Mouse (Mus musculus): ENCODE measurements at regions not wholly inside any gene's neighbourhood (a gene's known extent, or its start where the extent isn't known, plus 50 kb on each side); places are given as distances from the start of the nearest gene placed in this dataset.

DNA sequence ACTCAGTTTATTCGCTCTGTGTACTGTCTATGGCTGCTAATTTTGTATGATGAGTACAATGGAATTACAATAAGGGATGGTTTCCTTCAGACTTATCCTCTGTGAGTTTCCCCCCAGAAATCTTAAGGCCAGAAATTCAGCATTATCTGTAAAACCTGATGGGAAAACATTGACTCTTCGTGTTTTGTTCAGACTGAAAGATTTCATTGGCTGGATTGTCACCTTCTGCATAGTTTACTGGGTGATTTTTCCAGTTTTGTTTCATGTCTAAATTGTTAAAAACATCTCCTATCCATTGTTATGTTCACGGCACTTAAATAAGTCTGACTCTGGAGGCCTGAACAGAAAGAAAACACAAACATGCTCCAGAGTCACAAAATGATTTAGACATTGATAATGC is 233.7 kb upstream of the Plscr5 start:
- Histone ChIP-seq H3K27ac (ENCODE audit: low read depth, low read length) (no peak overlapping the region), H3K9ac (replicated peaks; ENCODE audit: low read length, poor library complexity, severe bottlenecking) (no peak overlapping the region), H3K27me3 (ENCODE audit: insufficient read depth, low read length) (no peaks in the 10 kb centered on the region), H3K4me1 (ENCODE audit: insufficient read depth, low read length) (no peaks in the 10 kb centered on the region), H3K9me3 (ENCODE audit: low read length) (no peaks in the 10 kb centered on the region), H3K4me2 (ENCODE audit: low read depth, low read length, poor library complexity, severe bottlenecking) (no peak overlapping the region), H3K4me3 (ENCODE audit: low read depth, low read length) (no peak overlapping the region), H3K36me3 (ENCODE audit: insufficient read depth, low read length) (no peaks in the 10 kb centered on the region)
- no peak for DNase-seq (ENCODE audit: low spot score)
- TF ChIP-seq CTCF (IDR thresholded peaks at IDR 0.05), result no peak
- no peak for ATAC-seq (ENCODE audit: low FRiP score)
- 55% methylated on average over 3 of the region's 3 CpGs for WGBS

- 74% methylated on average over 3 of the region's 3 CpGs for WGBS
- Histone ChIP-seq H3K27me3 (ENCODE audit: insufficient read depth, low read length) (no peaks in the 10 kb centered on the region), H3K9ac (replicated peaks; ENCODE audit: low read length, poor library complexity, severe bottlenecking) (no peak overlapping the region), H3K4me3 (ENCODE audit: low read depth, low read length) (no peak overlapping the region), H3K4me2 (ENCODE audit: low read depth, low read length, poor library complexity, severe bottlenecking) (no peak overlapping the region), H3K4me1 (ENCODE audit: insufficient read depth, low read length) (no peaks in the 10 kb centered on the region), H3K27ac (ENCODE audit: low read depth, low read length) (no peak overlapping the region), H3K36me3 (ENCODE audit: insufficient read depth, low read length) (no peaks in the 10 kb centered on the region), H3K9me3 (ENCODE audit: low read length) (no peaks in the 10 kb centered on the region)
- no peak for TF ChIP-seq CTCF (IDR thresholded peaks at IDR 0.05)
- no peak for DNase-seq (ENCODE audit: low spot score)
- ATAC-seq (ENCODE audit: low FRiP score), result no peak
Observed at GRCm38 (mm10) chr9:91958421-91958820, 234.3 kb upstream of the Plscr5 start.

DNA sequence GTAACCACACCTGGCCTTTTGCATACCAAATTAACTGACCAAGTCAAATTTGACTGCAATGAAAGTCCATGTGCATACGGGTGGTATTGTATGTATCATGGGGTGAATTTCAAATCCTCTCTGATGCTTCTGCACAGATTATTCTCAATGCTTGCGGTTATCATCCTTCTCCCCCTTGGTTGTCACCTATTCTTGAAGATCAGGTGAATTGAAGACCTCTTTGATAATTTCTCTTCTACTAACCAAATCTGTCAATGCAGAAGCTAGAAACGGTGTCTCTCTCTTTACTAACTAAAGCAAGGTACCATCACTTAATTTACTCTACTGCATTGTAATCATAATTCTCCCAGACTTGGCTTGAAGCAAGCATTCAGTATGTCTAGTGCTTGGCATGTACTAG is 235.7 kb upstream of the Plscr5 start:
- H3K4me3 ChIP-seq (ENCODE audit: low read depth, low read length), result no peak overlapping the region
- DNase-seq (ENCODE audit: low spot score), result no peak
- no peak overlapping the region for H3K27ac ChIP-seq (ENCODE audit: low read depth, low read length)
- no peaks in the 10 kb centered on the region for H3K9me3 ChIP-seq (ENCODE audit: low read length)
- TF ChIP-seq CTCF (IDR thresholded peaks at IDR 0.05), result no peak
- H3K36me3 ChIP-seq (ENCODE audit: insufficient read depth, low read length), result no peaks in the 10 kb centered on the region
- 93% methylated on average over 3 of the region's 3 CpGs for WGBS
- H3K4me2 ChIP-seq (ENCODE audit: low read depth, low read length, poor library complexity, severe bottlenecking), result no peak overlapping the region
- H3K4me1 ChIP-seq (ENCODE audit: insufficient read depth, low read length), result no peaks in the 10 kb centered on the region
- no peak for ATAC-seq (ENCODE audit: low FRiP score)
- H3K9ac ChIP-seq (replicated peaks; ENCODE audit: low read length, poor library complexity, severe bottlenecking), result no peak overlapping the region
- H3K27me3 ChIP-seq (ENCODE audit: insufficient read depth, low read length), result no peaks in the 10 kb centered on the region

GRCm38 (mm10) chr9:91948746-91949145 is 244.0 kb upstream of the Plscr5 start:
- peak; percentile 78 for DNase-seq (ENCODE audit: low spot score)
- 60% methylated on average over 1 of the region's 1 CpGs for WGBS
- Histone ChIP-seq H3K9ac (replicated peaks; ENCODE audit: low read length, poor library complexity, severe bottlenecking) (no peak overlapping the region), H3K27me3 (ENCODE audit: insufficient read depth, low read length) (no peaks in the 10 kb centered on the region), H3K4me1 (ENCODE audit: insufficient read depth, low read length) (no peaks in the 10 kb centered on the region), H3K4me2 (ENCODE audit: low read depth, low read length, poor library complexity, severe bottlenecking) (no peak overlapping the region), H3K36me3 (ENCODE audit: insufficient read depth, low read length) (no peaks in the 10 kb centered on the region), H3K27ac (ENCODE audit: low read depth, low read length) (no peak overlapping the region), H3K9me3 (ENCODE audit: low read length) (no peaks in the 10 kb centered on the region), H3K4me3 (ENCODE audit: low read depth, low read length) (no peak overlapping the region)
- no peak for ATAC-seq (ENCODE audit: low FRiP score)
- no peak for TF ChIP-seq CTCF (IDR thresholded peaks at IDR 0.05)

DNA sequence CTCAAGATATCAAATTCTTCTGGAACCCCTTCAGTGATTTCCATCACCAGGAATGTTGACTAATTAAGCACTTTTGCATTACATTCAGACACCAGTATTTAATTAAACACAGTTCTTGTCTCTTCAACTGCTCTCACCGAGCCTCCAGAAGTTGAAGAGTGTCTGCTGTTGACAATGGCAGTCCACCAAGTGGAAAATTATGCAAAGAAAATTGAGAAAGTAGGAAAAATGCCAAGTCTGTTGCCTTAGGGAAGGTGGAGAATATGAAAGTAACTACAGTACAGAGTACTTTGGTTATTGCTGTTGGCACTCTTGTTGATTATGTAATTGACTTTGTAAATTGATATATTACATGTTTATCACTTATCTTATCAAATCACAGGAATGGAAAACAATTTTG is 250.7 kb upstream of the Plscr5 start:
- 39% methylated on average over 1 of the region's 1 CpGs for WGBS
- peak; percentile 41 for DNase-seq (ENCODE audit: low spot score)
- ATAC-seq (ENCODE audit: low FRiP score), result no peak

GRCm38 (mm10) chr9:91938729-91939128 is 254.0 kb upstream of the Plscr5 start:
- H3K4me2 ChIP-seq (ENCODE audit: low read depth, low read length, poor library complexity, severe bottlenecking), result no peak overlapping the region
- ATAC-seq (ENCODE audit: low FRiP score) (no peak), DNase-seq (ENCODE audit: low spot score) (peak; percentile 21)
- no peak overlapping the region for H3K4me3 ChIP-seq (ENCODE audit: low read depth, low read length)
- H3K9me3 ChIP-seq (ENCODE audit: low read length), result no peaks in the 10 kb centered on the region
- no peak for TF ChIP-seq CTCF (IDR thresholded peaks at IDR 0.05)
- H3K4me1 ChIP-seq (ENCODE audit: insufficient read depth, low read length), result no peaks in the 10 kb centered on the region
- WGBS, result 65% methylated on average over 4 of the region's 4 CpGs
- no peak overlapping the region for H3K9ac ChIP-seq (replicated peaks; ENCODE audit: low read length, poor library complexity, severe bottlenecking)
- no peak overlapping the region for H3K27ac ChIP-seq (ENCODE audit: low read depth, low read length)
- H3K27me3 ChIP-seq (ENCODE audit: insufficient read depth, low read length), result no peaks in the 10 kb centered on the region
- no peaks in the 10 kb centered on the region for H3K36me3 ChIP-seq (ENCODE audit: insufficient read depth, low read length)

More for the DNA sequence above, 250.7 kb upstream of the Plscr5 start:
- no peaks in the 10 kb centered on the region for H3K4me1 ChIP-seq (ENCODE audit: insufficient read depth, low read length)
- TF ChIP-seq CTCF (IDR thresholded peaks at IDR 0.05), result no peak
- H3K9me3 ChIP-seq (ENCODE audit: low read length), result no peaks in the 10 kb centered on the region
- H3K9ac ChIP-seq (replicated peaks; ENCODE audit: low read length, poor library complexity, severe bottlenecking), result no peak overlapping the region
- no peak overlapping the region for H3K27ac ChIP-seq (ENCODE audit: low read depth, low read length)
- H3K36me3 ChIP-seq (ENCODE audit: insufficient read depth, low read length), result no peaks in the 10 kb centered on the region
- H3K4me3 ChIP-seq (ENCODE audit: low read depth, low read length), result no peak overlapping the region
- no peaks in the 10 kb centered on the region for H3K27me3 ChIP-seq (ENCODE audit: insufficient read depth, low read length)
- H3K4me2 ChIP-seq (ENCODE audit: low read depth, low read length, poor library complexity, severe bottlenecking), result no peak overlapping the region

Measured in midbrain, postnatal 0 days (tissue).